ENCODE assay signal across 9 mouse cellular contexts in genomic region chr2:161498449-161499096, GRCm38 (mm10).
DNase-seq lines count a peak whose midpoint lies in the region; ATAC-seq lines count a peak whose summit lies in the region.
"Had no signal": no experiment of that assay in that cellular context is flagged by ENCODE, and none has a peak within 500 bp of the region (broad histone marks: within the 10 kb centered on the region; RNA-seq: fewer than 3 reads in every experiment).

No protein-coding gene starts in this region.

- DNase-seq in heart, postnatal 10 days: no peak
- peak; percentile 14 for DNase-seq in R1 (ENCODE audit: low read depth, low spot score)
- peak; percentile 10 for DNase-seq in mesoderm, embryonic 11.5 days (ENCODE audit: low read depth, low spot score)
- DNase-seq in gastrocnemius, adult 18-20 months (ENCODE audit: low spot score): no peak
- no peak for DNase-seq in spleen, adult 12 weeks (ENCODE audit: low spot score)
- DNase-seq in kidney, postnatal 25 days: no peak

- peaks cover 11% of the 10 kb centered on the region; the same call in 1 of the 2 replicates for H3K4me1 ChIP-seq in heart, embryonic 12.5 days (replicated peaks)
- peaks cover 14% of the 10 kb centered on the region for H3K4me1 ChIP-seq in forebrain, embryonic 12.5 days

- H3K36me3 ChIP-seq in heart, embryonic 12.5 days: no peaks in the 10 kb centered on the region
- H3K36me3 ChIP-seq in forebrain, embryonic 12.5 days (replicated peaks): no peaks in the 10 kb centered on the region

- H3K4me3 ChIP-seq in heart, embryonic 12.5 days: peak overlapping the region; percentile 24
- H3K4me3 ChIP-seq in forebrain, embryonic 12.5 days (replicated peaks): peak overlapping the region; percentile 30

- H3K9me3 ChIP-seq in heart, embryonic 12.5 days (replicated peaks): no peaks in the 10 kb centered on the region
- H3K9me3 ChIP-seq in forebrain, embryonic 12.5 days: no peaks in the 10 kb centered on the region

- no peak overlapping the region; the same call in 1 of the 2 replicates for H3K9ac ChIP-seq in heart, embryonic 12.5 days
- no peak overlapping the region for H3K9ac ChIP-seq in forebrain, embryonic 12.5 days

- no peak for ATAC-seq in heart, embryonic 12.5 days (ENCODE audit: insufficient number of reproducible peaks, low FRiP score)
- peak; percentile 61; the same call in 1 of the 2 replicates for ATAC-seq in forebrain, embryonic 12.5 days (ENCODE audit: low FRiP score)

- H3K27ac ChIP-seq in heart, embryonic 12.5 days (ENCODE audit: poor library complexity, severe bottlenecking): no peak overlapping the region
- H3K27ac ChIP-seq in forebrain, embryonic 12.5 days: no peak overlapping the region

- H3K4me2 ChIP-seq in heart, embryonic 12.5 days: peak overlapping the region; percentile 64
- peak overlapping the region; percentile 58 for H3K4me2 ChIP-seq in forebrain, embryonic 12.5 days

- intact Hi-C loops in heart, postnatal 10 days (cut with DNase I): no loop called here

- H3K27me3 ChIP-seq in heart, embryonic 12.5 days (replicated peaks): peaks cover 4% of the 10 kb centered on the region; the same call in 1 of the 2 replicates
- 0 out of 2 replicates have a peak, but pooled peaks cover 4% of the 10 kb centered on the region for H3K27me3 ChIP-seq in forebrain, embryonic 12.5 days
- H3K27me3 ChIP-seq: CH12.LX had no signal

- WGBS in heart, embryonic 12.5 days: 18% methylated on average over 13 of the region's 13 CpGs
- WGBS in forebrain, embryonic 12.5 days: 21% methylated on average over 13 of the region's 13 CpGs

Comparison
In these comparisons a context has a peak if more than half of its experiments do, and no peak if none do; other contexts are left out.
1. DNase-seq: peak in R1 (single experiment) and mesoderm, embryonic 11.5 days (single experiment); none in heart, postnatal 10 days (0 of 2), gastrocnemius, adult 18-20 months (single experiment), spleen, adult 12 weeks (single experiment) and kidney, postnatal 25 days (0 of 2).